Mouse (Mus musculus) heart, postnatal 10 days (tissue): ENCODE data around the gene Klhdc2. TPM values are rescaled to one million over a fixed set of nuclear protein-coding genes. Genes with fewer than 3 reads are reported as not detected.

Experiments used
- DNase-seq, 2 experiments: peaks; one replicate each; pipeline ENCODE4 v3.0.0; 2021
- intact Hi-C: fragments of 180-260 bp; cut with DNase I; formaldehyde crosslinking; loops from one replicate; pipeline ENCODE4 v1.15.1; 2025
- total RNA-seq, 2 experiments: library from RNA; stranded (reverse); gene quantifications; 2 replicates each; pipeline ENCODE4 v1.2.3; 2021

Klhdc2 gene
- total RNA-seq, 2 experiments from 2014 or later = 98.4 to 101 TPM

- peak; percentile 60 to 68 for DNase-seq
- intact Hi-C loops = loop anchor here (5.0 kb wide), 1 partner anchor 102 kb away; the partner anchor contains the start of genes Dnaaf2 and Gm49383
Measured at GRCm38 (mm10) chr12:69299231-69299630, 2.8 kb downstream of the Klhdc2 start.

DNA sequence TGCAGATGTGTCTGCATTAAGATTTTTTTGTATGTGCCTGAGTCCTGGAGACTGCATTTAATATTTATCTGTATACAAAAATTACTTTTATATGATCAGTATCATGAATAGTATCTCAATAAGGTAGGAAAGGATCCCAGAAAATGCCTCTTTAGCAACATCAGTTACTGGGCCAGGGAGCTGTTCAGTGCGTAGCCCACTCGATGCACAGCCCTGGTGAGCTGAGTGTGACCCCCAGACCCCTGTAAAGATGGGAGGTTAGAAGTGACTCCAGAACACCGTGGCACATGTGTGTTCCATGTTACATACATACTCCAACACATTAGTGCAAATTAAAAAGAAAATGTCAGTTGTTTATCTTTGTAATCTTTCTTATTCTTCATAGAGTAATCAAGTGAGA lies 3.4 kb downstream of the Klhdc2 start:
- no peak for DNase-seq
- intact Hi-C loops = loop anchor here (5.0 kb wide), 2 partner anchors 42 to 103 kb away; partner anchors contain the start of genes Dnaaf2 and Gm49383

- intact Hi-C loops = loop anchor here (5.0 kb wide), 1 partner anchor 42 kb away; no protein-coding TSS in a partner anchor
- no peak for DNase-seq
Measured at GRCm38 (mm10) chr12:69300391-69300790, 3.9 kb downstream of the Klhdc2 start.

- no peak for DNase-seq
- intact Hi-C loops = loop anchor here (5.0 kb wide), 1 partner anchor 40 kb away; no protein-coding TSS in a partner anchor
Measured at GRCm38 (mm10) chr12:69302171-69302570, 5.7 kb downstream of the Klhdc2 start.

DNA sequence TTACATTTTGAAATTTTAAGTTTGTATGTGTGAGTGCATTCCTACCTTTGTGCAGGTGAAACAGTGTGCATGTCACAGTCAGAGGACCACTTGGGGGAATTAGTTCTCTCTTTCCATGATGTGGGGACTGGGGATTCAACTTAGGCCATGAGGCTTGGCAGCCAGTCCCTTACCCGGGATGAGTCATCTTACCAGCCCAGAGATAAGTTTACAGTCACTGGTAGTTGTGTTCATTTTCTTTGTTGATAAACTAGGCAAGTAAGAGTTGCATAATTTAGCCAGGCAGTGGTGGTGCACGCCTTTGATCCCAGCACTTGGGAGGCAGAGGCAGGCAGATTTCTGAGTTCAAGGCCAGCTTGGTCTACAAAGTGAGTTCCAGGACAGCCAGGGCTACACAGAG lies 7.6 kb downstream of the Klhdc2 start:
- intact Hi-C loops = loop anchor here (5.0 kb wide), 1 partner anchor 38 kb away; no protein-coding TSS in a partner anchor

GRCm38 (mm10) chr12:69306333-69306732 lies 9.9 kb downstream of the Klhdc2 start:
- intact Hi-C loops = no loop called here

More for the DNA sequence above, 7.6 kb downstream of the Klhdc2 start:
- no peak for DNase-seq

DNA sequence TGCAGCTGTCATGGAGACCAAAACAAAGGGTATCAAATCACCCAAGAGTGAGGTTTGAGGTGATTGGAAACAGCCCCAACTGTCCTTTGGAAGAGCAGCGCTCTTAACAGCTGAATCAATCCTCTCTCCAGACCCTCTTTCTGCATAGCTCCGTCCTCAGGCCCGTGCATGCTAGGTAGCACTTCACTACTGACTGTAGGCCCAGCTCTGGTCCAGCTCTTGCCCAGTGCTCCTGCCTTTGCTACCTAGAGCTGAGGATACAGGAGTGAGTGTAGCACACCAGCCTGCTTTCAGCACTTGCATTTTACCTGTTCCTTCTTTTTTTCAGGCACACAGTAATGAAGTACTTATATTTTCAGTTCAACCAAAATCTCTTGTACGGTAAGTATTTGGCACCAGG lies 13.2 kb downstream of the Klhdc2 start:
- intact Hi-C loops = no loop called here
- no peak for DNase-seq

More at GRCm38 (mm10) chr12:69306333-69306732, 9.9 kb downstream of the Klhdc2 start:
- no peak for DNase-seq

GRCm38 (mm10) chr12:69318431-69318830 lies 21.9 kb downstream of the Klhdc2 start:
- intact Hi-C loops = no loop called here

GRCm38 (mm10) chr12:69331187-69331586 lies 34.7 kb downstream of the Klhdc2 start:
- intact Hi-C loops = no loop called here
- DNase-seq = no peak

More at GRCm38 (mm10) chr12:69318431-69318830, 21.9 kb downstream of the Klhdc2 start:
- peak; percentile 11 to 20 for DNase-seq

GRCm38 (mm10) chr12:69332147-69332546 lies 35.7 kb downstream of the Klhdc2 start:
- DNase-seq = no peak
- intact Hi-C loops = no loop called here

DNA sequence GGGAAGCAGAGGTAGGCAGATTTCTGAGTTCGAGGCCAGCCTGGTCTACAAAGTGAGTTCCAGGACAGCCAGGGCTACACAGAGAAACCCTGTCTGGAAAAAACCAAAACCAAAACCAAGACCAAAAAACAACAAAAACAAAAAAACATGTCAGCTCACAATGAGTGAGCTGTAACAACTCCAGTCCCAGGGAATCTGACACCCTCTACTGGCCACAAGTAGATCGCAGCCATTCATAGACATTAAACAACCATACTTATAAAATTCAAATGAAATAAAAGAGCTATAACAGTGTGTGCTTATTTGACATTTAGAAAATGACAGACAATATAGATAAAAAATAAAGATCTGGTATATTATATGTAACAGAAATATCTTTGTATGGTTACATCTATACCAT lies 37.1 kb downstream of the Klhdc2 start:
- DNase-seq = peak; percentile 18 to 49
- intact Hi-C loops = no loop called here

- no peak for DNase-seq
- intact Hi-C loops = no loop called here
Measured at GRCm38 (mm10) chr12:69349928-69350327, 53.4 kb downstream of the Klhdc2 start.

GRCm38 (mm10) chr12:69351685-69352084 lies 55.2 kb downstream of the Klhdc2 start:
- intact Hi-C loops = no loop called here
- no peak for DNase-seq

DNA sequence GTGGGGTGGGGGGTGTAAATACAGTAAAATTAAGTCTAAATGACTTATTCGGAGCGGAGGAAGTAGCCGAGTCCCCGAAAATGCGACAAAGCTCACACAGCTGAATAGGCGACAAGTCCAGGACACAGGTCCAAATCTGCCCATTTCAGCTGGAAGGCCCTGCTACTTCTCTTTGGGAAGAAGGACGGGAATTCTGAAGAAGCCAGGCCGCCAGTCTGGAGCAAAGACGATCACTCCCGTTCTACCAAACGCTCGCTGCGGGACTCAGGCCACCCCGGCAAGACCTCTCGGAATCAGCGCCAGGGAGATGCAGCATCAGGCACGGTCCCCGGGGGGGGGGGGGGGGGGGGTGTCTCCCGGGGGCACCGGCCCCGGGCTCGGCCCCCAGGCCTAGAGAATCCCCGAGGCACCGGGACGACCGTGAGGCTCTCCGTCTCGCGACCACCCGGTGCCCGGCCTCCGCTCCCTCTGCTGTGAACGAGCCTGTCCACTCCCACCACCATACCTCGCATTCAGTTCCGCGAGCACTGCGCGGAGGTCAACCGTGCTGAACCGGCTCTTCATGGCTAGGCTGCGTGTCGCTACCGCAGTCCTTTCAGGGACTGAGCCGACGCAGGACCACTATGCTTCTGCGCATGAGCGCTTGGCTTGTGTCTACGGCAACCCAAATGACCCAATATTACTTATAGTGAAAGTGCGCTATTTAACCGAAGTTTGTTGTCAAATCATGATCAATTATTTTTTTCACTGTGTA lies 60.2 kb downstream of the Klhdc2 start, which contains the start of gene Nemf:
Gene Nemf (minus strand): TSS at position 620 of the 754 bp plus-strand sequence.
- intact Hi-C loops = no loop called here

GRCm38 (mm10) chr12:69357300-69357646 lies 60.8 kb downstream of the Klhdc2 start:
- no peak for DNase-seq
- intact Hi-C loops = no loop called here

More for the DNA sequence above, 60.2 kb downstream of the Klhdc2 start, which contains the start of gene Nemf:
- DNase-seq = peak; percentile 90

Other genes with a start within 250 kb of the Klhdc2 start
- 1,000 to 10,000 TPM; 1,683 to 1,690 TPM for gene Rps29, start 137.5 kb upstream of the Klhdc2 start, total RNA-seq
- 1 to 10 TPM; 1.4 to 2.0 TPM for gene Lrr1, start 127.9 kb upstream of the Klhdc2 start, total RNA-seq
- gene Rpl36al, start 112.6 kb upstream of the Klhdc2 start, total RNA-seq = 100 to 1,000 TPM; 259 to 277 TPM
- gene Mgat2, start 112.5 kb upstream of the Klhdc2 start, total RNA-seq = 10 to 100 TPM; 27.8 to 32.4 TPM
- gene Gm49383, start 99.6 kb upstream of the Klhdc2 start, total RNA-seq = 1 to 10 TPM; 4.9 to 6.6 TPM
- gene Dnaaf2, start 98.3 kb upstream of the Klhdc2 start, total RNA-seq = 1 to 10 TPM in 1 of 2 experiments, under 1 TPM in 1; 0.57 to 1.2 TPM
- gene Gm49384, start 92.4 kb upstream of the Klhdc2 start, total RNA-seq = 1 to 10 TPM; 5.9 to 6.2 TPM
- 1 to 10 TPM; 3.0 to 5.2 TPM for gene Pole2, start 68.5 kb upstream of the Klhdc2 start, total RNA-seq
- gene Klhdc1, start 55.5 kb upstream of the Klhdc2 start, total RNA-seq = 10 to 100 TPM; 13.1 to 17.8 TPM
- 10 to 100 TPM; 29.1 to 32.4 TPM for gene Nemf, start 60.5 kb downstream of the Klhdc2 start, total RNA-seq
- 10 to 100 TPM; 77.1 to 81.6 TPM for gene Arf6, start 75.5 kb downstream of the Klhdc2 start, total RNA-seq
- 1 to 10 TPM in 1 of 2 experiments, under 1 TPM in 1; 0.89 to 1.2 TPM for gene Gm9887, start 75.8 kb downstream of the Klhdc2 start, total RNA-seq